Mouse (Mus musculus) urinary bladder, postnatal 25 days (tissue): ENCODE data around the gene Tnfsf13.

Experiments used
- DNase-seq: peaks from one replicate; pipeline ENCODE4 v3.0.0; 2022; ENCODE audit warnings: low spot score

The Tnfsf13 gene

GRCm38 (mm10) chr11:69653399-69653798 is 32.2 kb downstream of the Tnfsf13 start:
- DNase-seq = no peak

- DNase-seq = no peak
Observed at GRCm38 (mm10) chr11:69645860-69646259, 39.7 kb downstream of the Tnfsf13 start.

- DNase-seq = no peak
Observed at GRCm38 (mm10) chr11:69635471-69635870, 50.1 kb downstream of the Tnfsf13 start.

GRCm38 (mm10) chr11:69633128-69633866 is 52.3 kb downstream of the Tnfsf13 start:
- DNase-seq = peak; percentile 53
